Mouse (Mus musculus) erythroblast, adult 5-6 weeks (primary cell): Measurements from ENCODE around the gene Nt5dc2. TPM values are rescaled to one million over a fixed set of nuclear protein-coding genes. Genes with fewer than 3 reads are reported as not detected.

Source experiments
- total RNA-seq, 2 experiments: library from RNA; stranded (forward) in 1 of 2; stranded (reverse) in 1 of 2; fragments of 150-400 nt in 1 of 2; fragments of 200-764, 138-1000 nt in 1 of 2; gene quantifications; 2 replicates each; pipeline versions ENCODE4 v1.2.3 to v1.2.4; 2015 to 2017; ENCODE audit warnings: low replicate concordance in 2 of 2

The Nt5dc2 gene
- total RNA-seq, 2 experiments from 2014 or later: 12.3 to 30.4 TPM

Other genes with a start within 250 kb of the Nt5dc2 start
- not detected in 2 replicates for gene Itih4, start 244.6 kb upstream of the Nt5dc2 start, total RNA-seq (2015; ENCODE audit: low replicate concordance)
- not detected in 2 replicates for gene Itih4, start 244.6 kb upstream of the Nt5dc2 start, total RNA-seq (2017; ENCODE audit: low replicate concordance)
- not detected in 2 replicates for gene Itih3, start 207.3 kb upstream of the Nt5dc2 start, total RNA-seq (2015; ENCODE audit: low replicate concordance)
- not detected in 2 replicates for gene Itih3, start 207.3 kb upstream of the Nt5dc2 start, total RNA-seq (2017; ENCODE audit: low replicate concordance)
- gene Itih1, start 187.8 kb upstream of the Nt5dc2 start, total RNA-seq (2015; ENCODE audit: low replicate concordance): not detected in 2 replicates
- not detected in 2 replicates for gene Itih1, start 187.8 kb upstream of the Nt5dc2 start, total RNA-seq (2017; ENCODE audit: low replicate concordance)
- 0.38 and 1.0 TPM in 2 replicates for gene Nek4, start 179.7 kb upstream of the Nt5dc2 start, total RNA-seq (2015; ENCODE audit: low replicate concordance)
- 2.5 and 4.3 TPM in 2 replicates for gene Nek4, start 179.7 kb upstream of the Nt5dc2 start, total RNA-seq (2017; ENCODE audit: low replicate concordance)
- gene Glt8d1, start 129.7 kb upstream of the Nt5dc2 start, total RNA-seq (2015; ENCODE audit: low replicate concordance): 6.9 and 18.6 TPM in 2 replicates
- gene Glt8d1, start 129.7 kb upstream of the Nt5dc2 start, total RNA-seq (2017; ENCODE audit: low replicate concordance): 5.8 and 6.3 TPM in 2 replicates
- gene Spcs1, start 129.4 kb upstream of the Nt5dc2 start, total RNA-seq (2015; ENCODE audit: low replicate concordance): 64.6 and 77.6 TPM in 2 replicates
- 28.6 and 29.4 TPM in 2 replicates for gene Spcs1, start 129.4 kb upstream of the Nt5dc2 start, total RNA-seq (2017; ENCODE audit: low replicate concordance)
- 69.4 and 75.4 TPM in 2 replicates for gene Pbrm1, start 111.9 kb upstream of the Nt5dc2 start, total RNA-seq (2015; ENCODE audit: low replicate concordance)
- gene Pbrm1, start 111.9 kb upstream of the Nt5dc2 start, total RNA-seq (2017; ENCODE audit: low replicate concordance): 84.8 and 100 TPM in 2 replicates
- 55.4 and 66.3 TPM in 2 replicates for gene Gnl3, start 111.9 kb upstream of the Nt5dc2 start, total RNA-seq (2015; ENCODE audit: low replicate concordance)
- gene Gnl3, start 111.9 kb upstream of the Nt5dc2 start, total RNA-seq (2017; ENCODE audit: low replicate concordance): 42.4 and 45.2 TPM in 2 replicates
- 22.8 and 30.9 TPM in 2 replicates for gene Smim4, start 2.1 kb upstream of the Nt5dc2 start, total RNA-seq (2015; ENCODE audit: low replicate concordance)
- 14.7 and 16.2 TPM in 2 replicates for gene Smim4, start 2.1 kb upstream of the Nt5dc2 start, total RNA-seq (2017; ENCODE audit: low replicate concordance)
- gene Stab1, start 37.6 kb downstream of the Nt5dc2 start, total RNA-seq (2015; ENCODE audit: low replicate concordance): not detected in 2 replicates
- gene Stab1, start 37.6 kb downstream of the Nt5dc2 start, total RNA-seq (2017; ENCODE audit: low replicate concordance): 0.70 TPM in 1 of 2 replicates, not detected in the other
- not detected in 2 replicates for gene Tnnc1, start 77.3 kb downstream of the Nt5dc2 start, total RNA-seq (2015; ENCODE audit: low replicate concordance)
- not detected in 2 replicates for gene Tnnc1, start 77.3 kb downstream of the Nt5dc2 start, total RNA-seq (2017; ENCODE audit: low replicate concordance)
- gene Nisch, start 85.9 kb downstream of the Nt5dc2 start, total RNA-seq (2015; ENCODE audit: low replicate concordance): 30.2 and 34.1 TPM in 2 replicates
- 19.5 and 21.8 TPM in 2 replicates for gene Nisch, start 85.9 kb downstream of the Nt5dc2 start, total RNA-seq (2017; ENCODE audit: low replicate concordance)
- gene Sema3g, start 86.8 kb downstream of the Nt5dc2 start, total RNA-seq (2015; ENCODE audit: low replicate concordance): not detected in 2 replicates
- gene Sema3g, start 86.8 kb downstream of the Nt5dc2 start, total RNA-seq (2017; ENCODE audit: low replicate concordance): not detected in 2 replicates
- 4.8 and 11.5 TPM in 2 replicates for gene Phf7, start 120.3 kb downstream of the Nt5dc2 start, total RNA-seq (2015; ENCODE audit: low replicate concordance)
- 2.5 and 4.8 TPM in 2 replicates for gene Phf7, start 120.3 kb downstream of the Nt5dc2 start, total RNA-seq (2017; ENCODE audit: low replicate concordance)
- 4.0 and 11.1 TPM in 2 replicates for gene Bap1, start 120.4 kb downstream of the Nt5dc2 start, total RNA-seq (2015; ENCODE audit: low replicate concordance)
- gene Bap1, start 120.4 kb downstream of the Nt5dc2 start, total RNA-seq (2017; ENCODE audit: low replicate concordance): 22.9 and 32.1 TPM in 2 replicates
- not detected in 2 replicates for gene Dnah1, start 192.8 kb downstream of the Nt5dc2 start, total RNA-seq (2015; ENCODE audit: low replicate concordance)
- under 0.01 TPM in 1 of 2 replicates, not detected in the other for gene Dnah1, start 192.8 kb downstream of the Nt5dc2 start, total RNA-seq (2017; ENCODE audit: low replicate concordance)
- 10.0 and 17.3 TPM in 2 replicates for gene Capn7, start 205.6 kb downstream of the Nt5dc2 start, total RNA-seq (2015; ENCODE audit: low replicate concordance)
- gene Capn7, start 205.6 kb downstream of the Nt5dc2 start, total RNA-seq (2017; ENCODE audit: low replicate concordance): 13.0 and 17.7 TPM in 2 replicates